Mouse (Mus musculus) cortical plate, adult 2 months (tissue): Measurements from ENCODE around the gene Atp1b2.
"Not testable (repeated sequence)": the region's sequence is repeated elsewhere in the genome, so short reads cannot be mapped to it uniquely, and the experiment has no call there.

Source experiments
- CTCF ChIP-seq: fragments of 200-500 bp; IDR thresholded peaks from 2 replicates; pipeline ENCODE4 v1.5.1; 2011; ENCODE audit warnings: mild to moderate bottlenecking, control low read depth, low read length; ENCODE audit not compliant: insufficient read depth; ENCODE audit errors: extremely low read depth
- POLR2A ChIP-seq: fragments of 200-500 bp; IDR thresholded peaks from 2 replicates; pipeline ENCODE4 v1.6.1; 2011; ENCODE audit warnings: mild to moderate bottlenecking, low read length, control low read depth; ENCODE audit not compliant: insufficient read depth; ENCODE audit errors: extremely low read depth

DNA sequence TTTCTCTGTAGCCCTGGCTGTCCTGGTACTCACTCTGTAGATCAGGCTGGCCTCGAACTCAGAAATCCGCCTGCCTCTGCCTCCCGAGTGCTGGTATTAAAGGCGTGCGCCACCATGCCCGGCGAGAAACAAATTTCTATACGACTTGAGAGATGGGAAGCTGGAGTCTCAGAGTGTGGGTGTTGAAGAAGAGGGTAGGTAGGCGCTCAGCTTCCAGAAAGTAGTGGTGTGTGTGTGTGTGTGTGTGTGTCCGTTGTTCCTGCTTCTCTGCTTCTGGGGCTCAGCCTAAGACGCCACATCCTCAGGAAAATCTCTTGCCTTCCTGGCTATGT lies 8.5 kb upstream of the Atp1b2 start:
- not testable (repeated sequence) for TF ChIP-seq POLR2A, CTCF
